Mouse (Mus musculus) midbrain, embryonic 14.5 days (tissue): ENCODE data around the gene Thoc7. TPM values are rescaled to one million over a fixed set of nuclear protein-coding genes. Genes with fewer than 3 reads are reported as not detected.
"Not testable (repeated sequence)": the region's sequence is repeated elsewhere in the genome, so short reads cannot be mapped to it uniquely, and the experiment has no call there.

Experiments
- ATAC-seq: fragments of 200-750 bp; cut with Nextera tagmentation; 2 replicates; pipeline ENCODE4 v1.8.0; 2017; ENCODE audit warnings: moderate number of reproducible peaks, moderate library complexity; ENCODE audit not compliant: low FRiP score, low TSS enrichment
- DNase-seq: peaks from one replicate; pipeline ENCODE4 v3.0.0-alpha.2; 2015
- H3K27ac ChIP-seq: fragments of 300-500 bp; sonication (generic); replicated peaks from 2 replicates; pipeline ENCODE4 v1.5.1; 2014; ENCODE audit warnings: mild to moderate bottlenecking, low read depth, low read length, moderate library complexity
- H3K27me3 ChIP-seq: fragments of 300-500 bp; sonication (generic); 2 replicates; pipeline ENCODE4 v1.6.1; 2014; ENCODE audit warnings: low read length, control low read depth, mixed read lengths; ENCODE audit not compliant: control insufficient read depth, insufficient read depth
- H3K36me3 ChIP-seq: fragments of 300-500 bp; sonication (generic); 2 replicates; pipeline ENCODE4 v1.6.1; 2014; ENCODE audit warnings: low read length, control low read depth; ENCODE audit not compliant: control insufficient read depth, insufficient read depth
- H3K4me1 ChIP-seq: fragments of 300-500 bp; sonication (generic); 2 replicates; pipeline ENCODE4 v1.6.1; 2014; ENCODE audit warnings: mild to moderate bottlenecking, antibody characterized with exemption, low read length, control low read depth; ENCODE audit not compliant: control insufficient read depth, insufficient read depth
- H3K4me2 ChIP-seq: fragments of 300-500 bp; sonication (generic); 2 replicates; pipeline ENCODE4 v1.6.1; 2014; ENCODE audit warnings: mild to moderate bottlenecking, low read length, moderate library complexity
- H3K4me3 ChIP-seq: fragments of 300-500 bp; sonication (generic); replicated peaks from 2 replicates; pipeline ENCODE4 v1.5.1; 2014; ENCODE audit warnings: low read depth, low read length
- H3K9ac ChIP-seq: fragments of 300-500 bp; sonication (generic); replicated peaks from 2 replicates; pipeline ENCODE4 v1.6.1; 2014; ENCODE audit warnings: mild to moderate bottlenecking, low read length, moderate library complexity
- H3K9me3 ChIP-seq: fragments of 300-500 bp; sonication (generic); 2 replicates; pipeline ENCODE4 v1.6.1; 2016; ENCODE audit warnings: low read length, control low read depth, mixed read lengths; ENCODE audit not compliant: control insufficient read depth
- WGBS: fragments of 180-500 bp; shearing (Covaris S2); extraction: QIAGEN DNeasy Blood & Tissue Kit; methylation state at CpG from one replicate; pipeline ENCODE4 v1.1.7; 2014; 5-methylcytosine and 5-hydroxymethylcytosine counted together
- polyA plus RNA-seq: library from polyadenylated mRNA; unstranded; fragments of >200 nt; fragmentation: Nextera tagmentation; extraction: Ambion mirVana; gene quantifications from 2 replicates; pipeline ENCODE4 v1.2.1, GENCODE M21; 2014

Gene Thoc7
- polyA plus RNA-seq, 1 experiment from 2014 or later, result 198 TPM

DNA sequence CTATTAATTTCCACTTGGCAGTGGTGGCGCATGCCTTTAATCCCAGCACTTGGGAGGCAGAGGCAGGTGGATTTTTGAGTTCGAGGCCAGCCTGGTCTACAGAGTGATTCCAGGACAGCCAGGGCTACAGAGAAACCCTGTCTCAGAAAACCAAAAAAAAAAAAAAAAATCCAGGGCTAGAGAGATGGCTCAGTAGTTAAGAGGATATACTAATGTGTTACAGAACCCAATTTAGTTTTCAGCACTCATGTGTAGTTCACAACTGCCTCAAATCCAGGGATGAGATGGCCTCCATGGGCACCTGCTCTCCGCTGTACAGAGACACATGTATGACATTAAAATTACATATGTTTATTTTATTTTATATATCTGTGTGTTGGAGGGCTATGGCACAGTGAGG is 9.5 kb downstream of the Thoc7 start:
- not testable (repeated sequence) for ATAC-seq, H3K27ac ChIP-seq, H3K27me3 ChIP-seq, DNase-seq, H3K4me1 ChIP-seq, H3K4me3 ChIP-seq, H3K9me3 ChIP-seq, H3K4me2 ChIP-seq, H3K9ac ChIP-seq
- H3K36me3 ChIP-seq, result peaks cover 59% of the 10 kb centered on the region
- WGBS, result 97% methylated on average over 3 of the region's 3 CpGs

DNA sequence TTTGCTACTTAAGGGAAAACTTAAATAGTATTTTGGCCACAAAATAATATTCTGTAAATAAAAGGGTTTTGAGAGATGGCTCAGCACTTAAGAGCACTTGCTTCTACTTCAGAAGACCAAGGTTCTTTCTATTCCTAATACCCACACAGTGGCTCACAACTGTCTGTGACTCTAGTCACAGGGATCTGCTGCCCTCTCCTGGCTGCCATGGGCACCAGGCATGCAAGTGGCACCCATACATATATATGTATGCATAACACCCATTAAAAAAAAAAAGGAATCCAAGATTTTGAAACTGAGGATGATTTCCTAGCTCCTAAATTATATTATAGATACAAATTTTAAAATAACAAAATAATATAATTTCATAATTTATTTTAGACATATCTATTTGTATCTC is 11.3 kb downstream of the Thoc7 start:
- Histone ChIP-seq H3K9me3 (no peaks in the 10 kb centered on the region), H3K9ac (no peak overlapping the region), H3K36me3 (peaks cover 63% of the 10 kb centered on the region), H3K4me2 (no peak overlapping the region), H3K27me3 (no peaks in the 10 kb centered on the region), H3K4me1 (no peaks in the 10 kb centered on the region), H3K27ac (no peak overlapping the region), H3K4me3 (no peak overlapping the region)
- DNase-seq, result peak; percentile 75
- no peak for ATAC-seq

DNA sequence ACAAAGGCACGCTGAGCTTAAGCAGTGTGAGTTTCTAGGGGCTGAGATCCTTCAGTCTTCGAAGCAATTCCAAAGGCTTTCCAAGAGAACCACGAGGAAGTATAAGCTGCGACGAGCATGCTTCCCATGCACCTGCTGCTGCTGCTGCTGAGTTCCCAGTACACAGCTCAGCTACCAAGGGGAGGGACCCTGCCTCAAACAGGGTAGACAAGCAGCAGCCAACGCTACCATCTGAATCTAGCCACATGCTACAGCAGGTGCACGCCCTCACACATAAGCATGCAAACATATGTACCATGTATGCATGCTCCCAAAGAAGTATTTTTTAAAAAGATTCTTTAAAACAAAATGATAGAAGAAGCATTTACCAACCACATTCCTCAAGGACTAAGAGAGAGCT is 13.3 kb downstream of the Thoc7 start:
- ATAC-seq (no peak), DNase-seq (no peak)
- Histone ChIP-seq H3K4me2 (no peak overlapping the region), H3K9ac (no peak overlapping the region), H3K4me3 (no peak overlapping the region), H3K9me3 (no peaks in the 10 kb centered on the region), H3K36me3 (peaks cover 58% of the 10 kb centered on the region), H3K27me3 (no peaks in the 10 kb centered on the region), H3K27ac (no peak overlapping the region), H3K4me1 (no peaks in the 10 kb centered on the region)
- WGBS, result 89% methylated on average over 7 of the region's 7 CpGs

DNA sequence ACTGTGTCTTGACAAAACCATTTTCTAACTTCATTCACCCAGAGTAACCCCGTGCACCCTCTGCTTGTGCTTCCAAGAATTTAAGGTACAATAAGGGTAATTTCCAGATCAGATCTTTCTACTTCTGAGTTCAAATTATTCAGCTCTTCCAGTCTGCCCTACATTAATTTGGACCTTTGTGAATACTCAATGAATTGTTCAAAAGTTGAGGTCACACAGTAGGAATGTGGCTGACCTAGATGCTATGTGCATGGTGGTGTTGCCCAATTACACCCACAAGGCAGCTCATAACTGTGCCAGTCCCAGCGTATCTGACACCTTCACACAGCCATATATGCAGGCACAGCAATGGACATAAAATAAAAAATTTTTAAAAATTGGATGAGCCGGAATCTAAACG is 17.0 kb downstream of the Thoc7 start:
- ATAC-seq (no peak), DNase-seq (no peak)
- Histone ChIP-seq H3K9me3 (no peaks in the 10 kb centered on the region), H3K4me3 (no peak overlapping the region), H3K9ac (no peak overlapping the region), H3K36me3 (peaks cover 29% of the 10 kb centered on the region), H3K4me1 (no peaks in the 10 kb centered on the region), H3K27ac (no peak overlapping the region), H3K4me2 (no peak overlapping the region), H3K27me3 (no peaks in the 10 kb centered on the region)
- WGBS, result 93% methylated on average over 4 of the region's 4 CpGs

DNA sequence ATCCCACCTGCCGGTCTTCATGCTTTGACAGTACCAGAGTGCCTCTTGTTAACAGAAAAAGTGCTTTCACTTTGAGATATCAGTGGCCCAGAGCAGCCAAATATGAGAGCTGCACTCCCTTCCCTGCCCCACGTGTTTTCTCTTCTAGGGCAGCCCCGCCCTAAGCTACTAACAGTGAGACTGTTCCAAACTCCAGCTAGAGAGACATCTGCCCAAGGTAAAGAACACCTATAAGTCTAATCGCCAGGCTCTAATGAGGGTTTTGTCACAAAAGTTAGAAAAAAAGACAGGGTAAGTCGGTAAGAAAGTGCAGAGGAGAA is 27.6 kb downstream of the Thoc7 start:
- no peak; the same call in 1 of the 2 replicates for ATAC-seq
- no peaks in the 10 kb centered on the region for H3K27me3 ChIP-seq

DNA sequence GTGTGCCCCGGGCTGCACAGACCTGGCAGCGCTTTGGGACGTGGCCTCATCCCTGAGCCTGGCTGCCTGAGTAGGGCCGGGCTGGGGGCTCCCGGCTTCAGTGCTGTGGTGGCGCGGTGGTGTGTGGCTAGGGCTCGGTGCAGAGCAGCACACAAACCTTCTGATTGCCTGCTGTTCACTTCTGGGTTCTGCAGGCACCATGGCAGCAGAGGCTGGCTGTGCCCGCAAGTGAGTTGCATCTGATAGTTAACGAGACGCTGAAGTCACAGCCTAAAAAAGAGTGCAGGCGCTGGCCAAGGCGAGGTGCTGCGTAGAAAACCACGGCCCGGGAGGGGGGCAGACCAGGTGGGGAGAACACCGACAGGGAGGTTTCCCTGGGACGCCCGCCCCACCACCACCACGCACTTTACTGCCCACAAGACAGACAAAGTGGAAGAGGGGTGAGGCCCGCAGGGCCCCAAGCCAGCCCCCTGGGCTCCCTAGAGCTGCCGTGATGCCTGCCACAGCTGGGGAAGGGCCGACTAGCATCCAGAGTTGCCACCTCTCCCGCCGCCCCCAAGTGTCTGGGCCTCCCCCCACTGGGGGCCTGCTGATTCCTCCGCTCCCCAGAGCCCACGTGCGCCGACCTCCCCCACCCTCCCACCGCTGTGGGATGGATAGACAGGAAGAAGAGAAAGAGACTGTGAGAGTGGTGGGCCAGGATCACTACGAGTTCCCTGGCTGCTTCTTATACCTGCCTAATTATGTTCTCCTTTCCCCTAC is 28.2 kb downstream of the Thoc7 start:
- Histone ChIP-seq H3K27me3 (no peaks in the 10 kb centered on the region), H3K4me1 (peaks cover 4% of the 10 kb centered on the region; the same call in 1 of the 2 replicates), H3K36me3 (no peaks in the 10 kb centered on the region), H3K27ac (no peak overlapping the region), H3K4me3 (peak overlapping the region; percentile 28), H3K4me2 (peak overlapping the region; percentile 56), H3K9me3 (no peaks in the 10 kb centered on the region), H3K9ac (peak overlapping the region; percentile 23; the same call in 1 of the 2 replicates)
- peak; percentile 69 for ATAC-seq
- 39% methylated on average over 31 of the region's 31 CpGs for WGBS
- DNase-seq, result peak; percentile 12

More for the DNA sequence above, 27.6 kb downstream of the Thoc7 start:
- DNase-seq, result no peak
- Histone ChIP-seq H3K27ac (no peak overlapping the region), H3K36me3 (no peaks in the 10 kb centered on the region), H3K9ac (no peak overlapping the region), H3K9me3 (no peaks in the 10 kb centered on the region), H3K4me2 (peak overlapping the region; percentile 56), H3K4me3 (no peak overlapping the region), H3K4me1 (peaks cover 4% of the 10 kb centered on the region; the same call in 1 of the 2 replicates)
- 48% methylated on average over 5 of the region's 5 CpGs for whole genome bisulfite sequencing

DNA sequence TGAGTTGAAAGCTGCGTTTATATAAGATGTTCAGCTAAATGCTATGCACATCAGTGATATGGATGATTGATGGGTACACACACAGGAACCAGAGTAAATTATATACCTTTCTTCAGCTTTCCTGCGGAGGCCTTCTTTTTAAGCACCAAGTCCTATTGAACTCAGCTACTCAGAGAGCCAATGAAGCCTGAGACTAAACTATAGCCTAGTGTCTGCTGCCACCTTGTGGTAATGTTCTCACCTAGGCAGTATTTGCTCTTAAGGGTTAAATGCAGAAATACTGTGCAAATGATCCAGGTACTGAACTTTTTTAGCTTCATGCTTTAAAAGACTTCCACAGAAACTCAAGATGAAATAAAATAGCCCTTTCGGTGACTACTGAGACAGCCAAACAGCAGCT is 44.0 kb downstream of the Thoc7 start:
- no peaks in the 10 kb centered on the region for H3K36me3 ChIP-seq
- no peaks in the 10 kb centered on the region for H3K27me3 ChIP-seq
- DNase-seq (peak; percentile 95), ATAC-seq (peak; percentile 79)
- no peaks in the 10 kb centered on the region for H3K4me1 ChIP-seq
- H3K9ac ChIP-seq, result no peak overlapping the region
- H3K4me3 ChIP-seq, result no peak overlapping the region
- H3K9me3 ChIP-seq, result no peaks in the 10 kb centered on the region
- no peak overlapping the region for H3K27ac ChIP-seq
- H3K4me2 ChIP-seq, result no peak overlapping the region
- WGBS, result 35% methylated on average over 3 of the region's 3 CpGs

DNA sequence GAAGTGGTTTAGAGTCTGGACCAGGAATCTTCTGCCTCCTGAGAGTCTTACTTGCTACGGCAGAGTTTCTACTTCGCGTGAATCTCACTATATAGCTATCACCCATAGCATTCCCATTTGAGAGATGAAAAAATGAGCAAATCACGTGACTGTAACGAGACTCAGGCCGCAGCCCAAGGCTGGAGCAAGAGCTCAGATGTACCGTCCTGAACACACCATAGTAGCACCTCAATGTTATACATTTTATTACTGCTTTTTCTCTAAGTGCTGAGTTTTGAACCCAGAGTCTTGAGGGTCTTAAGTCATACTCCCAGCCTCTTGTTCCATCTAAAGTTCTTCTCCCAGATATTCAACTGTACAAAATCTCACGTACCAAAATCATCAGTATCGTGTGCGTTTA is 44.4 kb downstream of the Thoc7 start:
- DNase-seq (peak; percentile 9), ATAC-seq (no peak)
- Histone ChIP-seq H3K4me1 (no peaks in the 10 kb centered on the region), H3K9ac (no peak overlapping the region), H3K27me3 (no peaks in the 10 kb centered on the region), H3K9me3 (no peaks in the 10 kb centered on the region), H3K36me3 (no peaks in the 10 kb centered on the region), H3K27ac (no peak overlapping the region), H3K4me2 (no peak overlapping the region), H3K4me3 (no peak overlapping the region)
- WGBS, result 90% methylated on average over 10 of the region's 10 CpGs

DNA sequence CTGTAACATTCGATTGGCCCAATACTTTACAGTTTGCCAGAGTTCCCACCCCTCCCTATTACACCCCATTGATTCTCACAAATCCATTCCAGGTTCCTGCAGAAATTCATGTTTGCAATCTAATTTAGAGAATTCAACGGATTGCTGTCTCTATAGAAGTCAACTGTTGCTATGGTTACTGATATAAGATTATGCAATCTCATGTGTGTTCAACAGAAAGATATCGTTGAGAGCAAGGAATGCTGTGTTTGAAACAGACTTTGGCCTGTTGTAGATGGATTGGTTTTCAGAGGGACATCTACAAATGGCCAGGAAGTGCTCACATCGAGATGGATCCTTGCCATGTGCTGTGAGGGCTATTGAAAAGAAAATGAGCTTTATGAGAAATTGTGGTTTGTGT is 46.4 kb downstream of the Thoc7 start:
- Histone ChIP-seq H3K27ac (no peak overlapping the region), H3K27me3 (no peaks in the 10 kb centered on the region), H3K36me3 (no peaks in the 10 kb centered on the region), H3K4me2 (no peak overlapping the region), H3K9me3 (no peaks in the 10 kb centered on the region), H3K9ac (no peak overlapping the region), H3K4me3 (no peak overlapping the region), H3K4me1 (no peaks in the 10 kb centered on the region)
- DNase-seq (peak; percentile 19), ATAC-seq (no peak)
- WGBS, result 66% methylated on average over 4 of the region's 4 CpGs
